Mouse (Mus musculus) adipocyte (in vitro differentiated cells): ENCODE results near the gene Phf11a.
A peak's percentile ranks its signal among the peaks of the same experiment; 100 is the strongest.
"Not testable (repeated sequence)": the region's sequence is repeated elsewhere in the genome, so short reads cannot be mapped to it uniquely, and the experiment has no call there.

ENCODE experiments used
- DNase-seq: peaks from one replicate; pipeline ENCODE4 v3.0.0-alpha.2; 2016; ENCODE audit warnings: low spot score

Gene Phf11a

GRCm38 (mm10) chr14:59297391-59297790 is at the start of gene Phf11a:
Gene Phf11a (minus strand): TSS chr14:59297522.
- DNase-seq, result peak; percentile 7

DNA sequence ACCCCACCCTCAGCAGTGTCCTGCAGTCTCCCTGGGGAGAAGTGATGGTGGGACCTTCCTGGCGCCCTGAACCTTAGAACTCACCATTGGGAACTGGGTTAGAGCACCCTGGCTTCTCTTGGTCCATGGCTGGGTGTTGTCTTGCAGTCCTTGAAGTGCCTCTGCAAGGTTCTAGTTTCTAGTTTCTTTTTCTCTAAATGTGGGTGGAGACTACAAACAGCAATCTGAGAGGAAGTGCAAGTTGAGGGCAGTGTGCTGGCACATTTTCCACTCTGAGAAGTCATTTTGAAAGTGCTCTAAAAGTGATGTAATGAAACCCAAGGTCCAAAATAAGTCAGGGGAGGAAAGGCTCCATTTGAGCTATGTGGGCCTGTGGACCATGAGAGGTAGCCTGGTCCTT is 43.9 kb upstream of the Phf11a start, which contains the start of gene Phf11b:
Gene Phf11b (minus strand): TSS at position 163 of the 400 bp plus-strand sequence.
- DNase-seq, result peak; percentile 21

DNA sequence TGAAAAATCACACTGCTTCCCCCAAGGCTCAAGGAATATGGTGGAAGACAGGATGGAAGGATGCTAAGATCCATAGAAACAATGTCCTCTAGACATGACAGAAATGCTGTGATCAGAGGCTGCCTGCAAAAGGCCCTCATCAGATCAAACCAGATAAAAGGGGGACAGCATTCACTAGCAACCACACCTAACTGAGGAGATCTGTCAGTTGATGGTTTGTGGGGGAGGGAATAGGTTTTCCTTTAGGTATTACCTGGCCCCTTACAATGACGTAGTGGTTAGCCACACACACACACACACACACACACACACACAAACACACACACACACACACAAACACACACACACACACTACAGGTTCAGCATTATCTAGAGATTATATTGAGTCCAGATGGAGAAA is 42.2 kb upstream of the Phf11a start:
- no peak for DNase-seq

GRCm38 (mm10) chr14:59336056-59336455 is 38.7 kb upstream of the Phf11a start:
- DNase-seq, result not testable (repeated sequence)

DNA sequence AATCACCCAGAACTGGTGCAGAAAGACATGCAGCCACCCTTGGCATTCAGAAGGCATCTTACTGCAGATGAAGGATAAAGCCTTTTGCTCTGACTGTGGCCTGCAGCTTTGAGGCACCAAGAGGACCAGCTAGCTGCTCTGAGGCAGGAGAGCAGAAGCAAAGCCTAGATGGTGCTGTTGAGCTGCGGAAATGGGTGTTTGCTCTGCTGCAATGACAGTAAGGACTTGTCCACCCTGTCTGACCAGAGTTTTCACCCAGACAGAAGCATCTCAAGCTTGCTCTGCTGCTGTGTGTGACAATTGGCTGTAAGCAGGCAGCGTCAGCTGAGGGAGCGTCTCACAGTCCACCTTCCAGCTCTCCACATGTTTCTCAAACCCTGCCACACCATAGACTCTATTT is 33.2 kb upstream of the Phf11a start:
- peak; percentile 30 for DNase-seq

- not testable (repeated sequence) for DNase-seq
Observed at GRCm38 (mm10) chr14:59319970-59320369, 22.6 kb upstream of the Phf11a start.

- DNase-seq, result not testable (repeated sequence)
Observed at GRCm38 (mm10) chr14:59319036-59319435, 21.7 kb upstream of the Phf11a start.

GRCm38 (mm10) chr14:59291769-59292168 is 5.6 kb downstream of the Phf11a start:
- DNase-seq, result not testable (repeated sequence)

DNA sequence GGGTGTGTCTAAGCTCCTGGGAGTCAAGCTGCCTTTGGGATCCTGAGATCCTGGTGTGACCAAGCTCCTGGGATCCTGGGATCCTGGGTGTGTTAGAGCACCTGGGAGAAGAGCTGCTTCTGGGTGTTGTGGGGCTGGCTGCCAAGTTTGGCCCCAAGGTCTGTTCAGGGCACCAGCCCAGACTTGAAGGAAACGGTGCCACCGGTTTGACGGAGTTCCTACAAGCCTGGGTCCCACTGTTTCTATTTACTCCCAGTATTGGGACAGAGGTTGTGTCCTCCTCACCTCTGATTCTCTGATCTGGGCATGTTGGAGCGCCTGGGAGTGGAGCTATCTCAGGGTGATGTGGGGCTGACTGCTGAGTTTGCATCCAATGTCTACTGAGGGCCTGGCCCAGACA is 22.4 kb downstream of the Phf11a start:
- not testable (repeated sequence) for DNase-seq

GRCm38 (mm10) chr14:59260056-59260455 is 37.3 kb downstream of the Phf11a start, which contains the start of gene Gm6904:
Gene Gm6904 (minus strand): TSS chr14:59260216.
- DNase-seq, result peak; percentile 27

DNA sequence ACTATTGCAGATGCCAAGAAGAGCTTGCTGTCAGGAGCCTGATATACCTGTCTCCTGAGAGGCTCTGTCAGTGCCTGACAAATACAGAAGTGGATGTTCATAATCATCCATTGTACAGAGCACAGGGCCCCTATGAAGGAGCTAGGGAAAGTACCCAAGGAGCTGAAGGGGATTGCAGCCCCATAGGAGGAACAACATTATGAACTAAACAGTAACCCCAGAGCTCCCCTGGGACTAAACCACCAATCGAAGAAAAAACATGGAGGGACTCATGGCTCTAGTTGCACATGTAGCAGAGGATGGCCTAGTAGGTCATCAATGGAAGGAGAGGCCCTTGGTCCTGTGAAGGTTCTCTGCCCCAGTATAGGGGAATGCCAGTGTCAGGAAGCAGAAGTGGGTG is 41.5 kb downstream of the Phf11a start:
- not testable (repeated sequence) for DNase-seq

DNA sequence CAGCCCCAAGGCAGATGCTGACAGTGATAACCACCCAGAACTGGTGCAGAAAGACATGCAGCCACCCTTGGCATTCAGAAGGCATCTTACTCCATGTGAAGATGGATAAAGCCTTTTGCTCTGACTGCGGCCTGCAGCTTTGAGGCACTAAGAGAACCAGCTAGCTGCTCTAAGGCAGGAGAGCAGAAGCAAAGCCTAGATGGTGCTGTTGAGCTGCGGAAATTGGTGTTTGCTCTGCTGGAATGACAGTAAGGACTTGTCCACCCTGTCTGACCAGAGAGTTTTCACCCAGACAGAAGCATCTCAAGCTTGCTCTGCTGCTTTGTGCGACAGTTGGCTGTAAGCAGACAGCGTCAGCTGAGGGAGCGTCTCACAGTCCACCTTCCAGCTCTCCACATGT is 47.0 kb downstream of the Phf11a start:
- peak; percentile 40 for DNase-seq

GRCm38 (mm10) chr14:59233635-59234034 is 63.7 kb downstream of the Phf11a start:
- DNase-seq, result no peak

- peak; percentile 61 for DNase-seq
Observed at GRCm38 (mm10) chr14:59232003-59232402, 65.3 kb downstream of the Phf11a start.

DNA sequence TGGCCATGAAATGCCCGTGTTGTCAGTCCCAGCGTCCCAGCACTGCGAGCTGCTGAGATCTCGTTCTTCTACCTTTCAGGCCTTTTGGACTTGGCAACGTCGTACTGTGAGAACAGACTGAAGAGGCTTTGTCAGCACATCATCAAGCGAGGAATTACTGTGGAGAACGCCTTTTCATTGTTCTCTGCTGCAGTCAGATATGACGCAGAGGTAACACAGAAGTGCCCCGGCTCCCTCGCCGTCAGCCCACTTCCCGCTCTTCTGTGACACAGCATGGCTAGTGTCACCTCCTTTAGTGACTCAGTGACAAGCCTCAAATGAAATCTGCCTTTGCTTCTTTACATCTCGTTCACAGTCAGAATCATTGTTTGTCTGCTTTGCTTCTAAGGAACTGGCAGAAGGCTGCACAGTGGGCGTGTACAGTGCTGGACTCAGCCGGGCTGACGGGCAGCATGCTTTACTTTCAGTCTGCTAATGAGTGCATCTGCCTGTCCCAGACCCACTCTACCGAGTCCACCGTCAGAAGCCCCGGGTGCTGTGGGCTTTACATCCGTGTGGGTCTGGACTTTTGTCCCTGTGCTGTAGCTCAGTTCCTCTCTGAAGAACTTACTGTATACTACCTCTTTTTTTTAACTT is 66.9 kb downstream of the Phf11a start:
- no peak for DNase-seq

- no peak for DNase-seq
Observed at GRCm38 (mm10) chr14:59229822-59230221, 67.5 kb downstream of the Phf11a start.
